Mouse (Mus musculus): ENCODE measurements around the gene Il13.

Gene Il13

DNA sequence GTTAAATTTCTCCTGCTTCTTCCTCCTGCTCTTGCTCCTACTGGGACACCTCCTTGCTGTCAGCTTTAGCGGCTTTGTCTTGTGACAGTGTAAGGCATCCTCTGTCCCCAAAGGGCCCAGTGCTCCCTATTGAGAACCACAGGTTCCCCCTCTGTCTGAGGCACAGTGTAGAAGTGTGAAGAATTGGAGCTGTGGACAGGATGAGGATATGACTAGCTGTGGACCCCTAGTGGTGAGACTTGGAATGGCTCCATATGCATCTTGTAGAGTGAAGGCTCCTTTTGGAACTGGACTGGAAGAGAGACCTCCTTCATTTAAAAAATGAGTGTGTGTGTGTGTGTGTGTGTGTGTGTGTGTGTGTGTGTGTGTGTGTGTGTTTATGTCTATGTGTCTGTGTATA, 6.6 kb downstream of the Il13 start:
- DNase-seq = peak; percentile 51

DNA sequence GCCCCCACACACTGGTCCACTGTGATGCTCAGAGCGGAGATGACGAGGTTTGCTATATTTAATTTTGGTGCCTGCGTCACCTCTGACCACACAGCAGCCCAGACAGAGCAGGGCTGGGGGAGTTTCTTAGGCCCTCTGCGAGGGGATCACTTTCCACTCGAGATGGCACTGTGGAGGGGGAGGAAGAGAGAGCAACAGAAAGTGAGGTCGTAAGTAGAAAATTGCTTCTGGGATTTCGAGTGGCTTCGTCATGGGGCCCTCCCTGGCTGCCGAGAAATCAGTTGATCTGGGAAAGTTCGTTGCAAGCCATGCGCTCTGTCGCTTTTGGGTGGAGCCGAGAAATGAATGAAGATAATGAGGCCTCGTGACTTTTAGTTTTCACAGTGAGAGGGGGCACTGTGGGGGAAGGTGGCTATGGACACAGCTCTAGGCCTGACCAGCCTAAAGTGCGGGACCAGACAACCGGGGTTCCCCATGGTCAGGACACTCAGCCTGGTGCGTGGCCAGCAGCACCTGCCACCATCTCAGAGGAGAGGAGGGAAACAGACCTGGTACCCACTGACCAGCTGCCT, 7.6 kb downstream of the Il13 start:
- DNase-seq = no peak

DNA sequence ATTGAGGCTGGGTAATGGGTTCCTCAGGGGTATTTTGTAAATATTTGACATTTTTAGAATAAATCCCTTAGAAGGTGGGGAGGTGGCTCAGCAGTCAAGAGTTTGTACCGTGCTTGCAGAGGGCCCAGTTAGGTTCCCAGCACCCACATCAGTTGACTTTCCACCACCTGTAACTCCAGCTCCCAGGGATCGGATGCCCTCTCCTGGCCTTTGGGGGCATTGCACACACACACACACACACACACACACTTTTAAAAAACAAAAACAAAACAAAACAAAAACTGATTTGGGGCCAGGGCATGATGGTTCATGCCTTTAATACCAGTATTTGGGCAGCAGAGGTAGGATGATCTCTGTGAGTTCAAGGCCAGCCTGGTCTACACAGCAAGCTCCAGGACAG, 10.4 kb downstream of the Il13 start:
- DNase-seq = no peak

- no peak for DNase-seq
Measured at GRCm38 (mm10) chr11:53623573-53623972, 10.9 kb downstream of the Il13 start.

DNA sequence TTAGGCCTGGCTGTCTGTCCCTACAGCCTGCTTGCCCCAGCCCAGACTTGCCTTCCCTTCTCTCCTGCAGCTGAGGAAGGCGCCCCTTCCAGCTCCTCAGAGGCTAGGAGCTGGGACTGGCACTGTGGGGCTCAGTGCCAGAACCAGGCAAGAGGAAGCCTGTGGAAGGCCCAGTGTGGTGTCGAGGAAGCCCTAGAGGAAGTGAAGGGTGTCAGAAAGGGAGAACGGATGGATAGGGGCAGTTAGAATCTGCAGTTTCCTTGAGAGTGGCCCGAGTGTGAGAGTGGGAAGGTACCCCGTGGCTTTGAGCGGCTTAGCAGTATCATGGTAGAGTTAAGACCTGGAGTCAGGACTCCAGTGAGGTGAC, 12.1 kb downstream of the Il13 start:
- no peak for DNase-seq

- DNase-seq = no peak
Measured at GRCm38 (mm10) chr11:53621582-53622439, 12.7 kb downstream of the Il13 start.

DNA sequence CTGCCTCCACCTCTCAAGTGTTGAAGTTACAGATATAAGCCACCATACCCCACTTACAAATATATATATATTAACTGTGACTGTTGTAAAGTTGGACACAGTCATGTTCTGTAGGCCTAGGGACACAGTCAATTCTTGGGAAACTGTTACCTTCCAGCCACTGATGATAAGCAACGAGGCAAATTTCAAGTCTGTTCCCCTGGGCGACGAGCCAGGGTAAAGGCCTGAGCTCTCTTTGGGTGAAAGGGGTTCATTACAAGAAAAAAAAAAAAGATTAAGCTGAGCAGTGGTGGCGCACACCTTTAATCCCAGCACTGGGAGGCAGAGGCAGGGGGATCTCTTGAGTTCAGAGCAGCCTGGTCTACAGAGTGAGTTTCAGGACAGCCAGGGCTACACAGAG, 14.4 kb downstream of the Il13 start:
- DNase-seq = no peak

- no peak for DNase-seq
Measured at GRCm38 (mm10) chr11:53619428-53619827, 15.1 kb downstream of the Il13 start.

DNA sequence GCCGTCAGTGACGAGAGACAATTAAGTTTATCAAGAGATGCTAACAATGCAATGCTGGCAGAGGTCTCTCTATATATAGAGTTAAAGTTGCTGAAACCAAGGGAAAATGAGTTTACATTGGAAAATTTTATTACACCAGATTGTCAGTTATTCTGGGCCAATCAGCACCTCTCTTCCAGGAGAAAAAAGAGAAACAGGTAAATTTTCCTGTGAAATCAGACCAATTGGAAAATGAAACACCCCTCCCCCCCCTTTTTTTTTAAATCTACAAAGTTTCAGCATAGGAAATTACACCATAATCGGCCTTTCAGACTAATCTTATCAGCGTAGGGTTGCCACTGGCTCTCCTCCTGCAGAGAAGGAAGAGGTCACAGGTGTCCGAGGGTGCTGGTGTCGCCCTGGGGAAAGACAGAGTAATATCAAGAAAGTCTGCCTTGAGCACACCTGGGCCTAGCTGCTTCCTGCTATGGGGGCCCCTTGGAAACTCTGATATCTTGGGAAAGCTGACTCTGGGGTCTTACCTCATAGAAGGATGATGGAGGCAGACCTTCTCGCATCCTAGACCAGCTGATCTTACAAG, 15.8 kb downstream of the Il13 start, which contains the start of gene Il4:
TSS of gene Il4 (minus strand) at position 51 of the 580 bp plus-strand sequence.
- DNase-seq = no peak

DNA sequence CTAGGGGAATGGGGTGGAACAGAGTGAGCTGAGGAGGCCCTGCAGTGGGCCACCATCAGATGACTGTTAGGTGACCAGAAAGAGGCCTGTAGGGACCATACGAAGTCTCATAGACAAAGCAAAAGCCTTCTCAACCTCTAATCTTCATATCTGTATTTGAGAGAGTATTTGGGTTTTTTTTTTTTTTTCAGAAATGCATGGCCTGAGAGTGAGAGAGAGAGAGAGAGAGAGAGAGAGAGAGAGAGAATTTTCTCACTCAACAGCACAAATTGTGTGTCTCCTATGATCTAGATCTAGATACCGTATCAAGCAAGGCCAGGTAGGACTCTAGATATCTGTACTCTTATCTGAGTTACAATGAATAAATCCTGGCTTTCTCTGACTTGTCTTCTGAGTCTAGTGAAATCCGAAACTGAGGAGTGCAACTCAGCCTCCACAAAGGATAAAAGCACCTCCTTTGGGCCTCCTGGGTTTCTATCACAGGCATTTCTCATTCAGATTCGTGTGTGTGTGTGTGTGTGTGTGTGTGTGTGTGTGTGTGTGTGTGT, 16.9 kb downstream of the Il13 start:
- no peak for DNase-seq

DNA sequence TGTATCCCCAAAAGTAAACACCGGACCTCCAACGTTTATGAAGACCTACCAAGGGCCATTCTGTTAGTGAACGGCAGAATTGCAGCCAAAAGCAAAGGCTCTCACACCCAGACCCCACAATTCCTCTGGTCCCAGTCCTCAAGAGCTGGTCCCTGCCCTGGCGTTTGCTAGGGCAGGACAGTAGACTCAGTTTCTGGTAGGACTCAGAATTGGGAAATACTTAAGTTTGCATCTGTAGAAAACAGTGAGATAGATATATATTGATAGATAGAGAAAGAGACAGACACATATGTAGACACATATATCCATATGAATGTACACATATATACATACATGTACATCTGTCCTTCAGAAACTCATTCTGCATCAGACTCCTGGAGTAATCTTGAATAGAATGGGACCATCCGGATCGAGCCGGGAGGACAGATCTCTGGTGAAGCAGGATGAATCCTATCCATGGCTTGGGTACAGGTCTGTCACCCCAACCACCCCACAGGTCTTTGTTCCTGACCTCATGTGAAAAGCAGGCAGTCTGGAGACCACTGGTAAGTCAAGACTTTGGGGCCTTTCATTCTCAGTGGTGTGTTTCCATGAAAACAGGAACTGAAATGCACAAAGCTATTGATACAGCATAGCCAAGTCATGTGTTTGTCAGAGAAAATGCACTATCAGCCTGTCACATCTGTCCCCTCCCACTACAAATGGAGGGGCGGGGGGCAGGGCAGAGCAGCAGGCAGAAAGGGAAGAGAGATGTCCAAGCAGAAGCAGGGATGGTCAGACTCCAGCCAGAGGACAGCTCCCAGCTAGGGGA, 17.5 kb downstream of the Il13 start:
- DNase-seq = no peak

DNA sequence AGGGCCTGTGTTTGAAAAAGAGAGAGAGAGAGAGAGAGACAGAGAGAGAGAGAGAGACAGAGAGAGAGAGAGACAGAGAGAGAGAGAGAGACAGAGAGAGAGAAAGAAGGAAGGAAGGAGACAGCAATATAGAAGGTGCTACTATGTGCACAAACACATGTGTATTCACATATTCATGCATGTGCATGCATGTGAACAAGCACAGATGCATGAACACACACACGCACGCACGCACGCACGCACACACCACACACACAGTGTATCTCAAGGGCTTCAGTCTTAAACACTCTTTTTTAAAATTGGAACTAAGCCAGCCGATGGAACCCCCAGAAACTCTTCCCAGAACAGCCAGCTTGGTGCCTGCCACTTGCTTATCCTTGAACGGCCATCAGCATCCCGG, 18.9 kb downstream of the Il13 start:
- no peak for DNase-seq

GRCm38 (mm10) chr11:53615172-53615571, 19.3 kb downstream of the Il13 start:
- DNase-seq = no peak

GRCm38 (mm10) chr11:53609672-53610071, 24.8 kb downstream of the Il13 start:
- no peak for DNase-seq

DNA sequence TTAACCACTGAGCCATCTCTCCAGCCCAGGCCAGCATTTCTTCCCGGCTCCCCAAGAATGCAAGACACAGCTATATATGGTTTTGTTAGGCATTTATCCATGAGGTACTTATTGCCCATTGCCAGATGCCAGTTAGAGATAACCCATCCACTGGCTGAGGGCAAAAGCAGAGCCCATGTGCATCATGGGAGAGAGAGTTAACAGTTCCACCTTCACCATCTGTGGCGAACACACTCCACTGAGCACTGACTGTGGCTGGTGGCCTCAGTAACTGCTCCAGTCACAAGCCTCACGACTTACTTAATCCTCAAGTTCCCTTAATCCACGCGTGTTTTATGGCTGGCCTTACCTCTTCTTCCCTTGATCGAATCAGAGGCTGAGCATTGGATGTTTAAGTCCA, 25.3 kb downstream of the Il13 start:
- DNase-seq = no peak

- DNase-seq = no peak
Measured at GRCm38 (mm10) chr11:53605609-53606008, 28.9 kb downstream of the Il13 start.

GRCm38 (mm10) chr11:53604983-53605382, 29.5 kb downstream of the Il13 start:
- DNase-seq = no peak

- DNase-seq = no peak
Measured at GRCm38 (mm10) chr11:53591116-53591515, 43.4 kb downstream of the Il13 start.

GRCm38 (mm10) chr11:53590368-53590768, 44.1 kb downstream of the Il13 start:
- DNase-seq = no peak

- DNase-seq = no peak
Measured at GRCm38 (mm10) chr11:53588279-53588678, 46.2 kb downstream of the Il13 start.

DNA sequence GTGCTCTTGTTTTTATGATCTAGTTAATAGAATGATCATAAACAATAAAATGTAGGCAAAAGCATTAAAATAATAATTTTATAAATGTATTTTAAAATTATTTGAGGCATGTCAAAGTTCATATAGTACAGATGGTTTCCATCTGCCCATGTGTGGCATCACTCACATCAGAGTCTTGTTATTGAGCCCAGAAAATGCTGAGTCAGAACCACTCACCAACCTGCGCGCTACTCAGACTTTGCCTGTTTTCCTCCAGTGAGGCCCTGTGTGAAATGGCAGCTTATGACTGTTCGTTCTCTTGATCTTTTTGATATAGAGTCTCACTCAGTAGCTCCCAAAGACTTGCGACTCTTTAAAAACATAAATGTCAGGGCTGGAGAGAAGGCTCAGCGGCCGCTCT, 49.0 kb downstream of the Il13 start:
- DNase-seq = no peak

- DNase-seq = no peak
Measured at GRCm38 (mm10) chr11:53584849-53585248, 49.7 kb downstream of the Il13 start.

DNA sequence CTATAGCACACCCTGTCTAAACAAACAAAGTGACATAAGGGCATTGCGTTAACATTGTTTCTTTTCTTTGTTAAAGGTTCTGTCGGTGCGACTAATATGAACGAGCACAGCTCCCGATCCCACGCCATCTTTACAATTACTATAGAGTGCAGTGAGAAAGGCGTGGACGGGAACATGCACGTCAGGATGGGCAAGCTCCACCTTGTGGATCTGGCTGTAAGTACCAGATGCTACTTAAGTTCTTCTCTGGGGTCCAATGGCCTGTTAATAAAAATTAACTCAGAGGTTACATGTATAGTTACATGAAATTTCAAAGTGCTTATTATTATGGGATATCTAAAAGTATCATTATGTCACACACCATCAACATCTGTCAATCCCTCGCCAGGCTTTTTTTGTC, 51.4 kb downstream of the Il13 start:
- no peak for DNase-seq
